Mouse (Mus musculus): ENCODE measurements around the gene Emilin3. TPM values are rescaled to one million over a fixed set of nuclear protein-coding genes. Genes with fewer than 3 reads are reported as not detected.

Gene Emilin3
- polyA plus RNA-seq, 1 experiment from 2014 or later, result 1.2 TPM

DNA sequence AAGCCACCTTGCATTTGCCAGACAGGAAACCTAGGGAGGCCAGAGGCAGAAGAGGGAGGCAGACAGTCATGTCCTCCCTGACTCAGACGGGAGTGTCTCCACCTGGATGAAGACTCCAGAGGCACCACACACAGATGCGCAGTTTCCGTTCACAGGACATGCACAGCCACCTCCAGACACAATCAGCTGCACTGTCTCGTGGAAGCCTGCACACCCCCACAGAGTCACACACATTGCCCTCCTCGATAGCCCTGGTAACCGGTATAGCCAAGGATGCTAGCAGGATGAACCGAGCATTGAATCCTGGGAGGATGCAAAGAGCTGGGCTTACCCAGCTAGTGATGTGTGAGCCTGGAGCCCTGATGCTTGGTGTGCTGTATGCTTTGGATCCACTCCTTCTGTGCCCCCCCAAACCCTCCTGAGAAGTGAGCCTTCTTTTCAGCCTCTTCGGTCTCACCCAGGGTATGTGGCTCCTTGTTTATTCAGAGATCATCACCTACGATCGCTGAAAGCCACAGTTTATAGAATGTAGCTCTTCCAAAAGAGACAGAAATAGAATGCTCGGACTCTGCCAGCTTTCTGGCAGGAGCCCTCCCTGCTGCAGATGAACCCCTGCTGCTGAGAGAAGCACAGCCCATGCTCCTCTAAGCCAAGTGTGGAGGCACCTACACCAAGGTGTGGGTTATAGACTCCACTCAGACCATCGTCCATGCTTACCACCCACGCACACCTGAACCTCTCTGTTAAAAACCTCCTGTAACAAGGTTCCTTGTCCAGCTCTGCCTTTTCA, 3.9 kb upstream of the Emilin3 start:
- H3K27me3 ChIP-seq (ENCODE audit: control insufficient read depth, insufficient read depth, low read length), result peaks cover 36% of the 10 kb centered on the region
- no peaks in the 10 kb centered on the region for H3K9me3 ChIP-seq (ENCODE audit: control insufficient read depth, low read length)
- ATAC-seq (ENCODE audit: insufficient number of reproducible peaks, insufficient read depth, low FRiP score, low read depth), result no peak
- H3K4me2 ChIP-seq (ENCODE audit: low read length), result no peak overlapping the region; the same call in 1 of the 2 replicates
- no peak overlapping the region for H3K27ac ChIP-seq (replicated peaks in 1 of 2; ENCODE audit: control insufficient read depth in 1 of 2, insufficient read depth in 1 of 2, low read depth in 2 of 2, low read length in 2 of 2)
- no peaks in the 10 kb centered on the region for H3K36me3 ChIP-seq (ENCODE audit: control insufficient read depth, insufficient read depth, low read length)
- H3K4me3 ChIP-seq (ENCODE audit: control insufficient read depth in 1 of 2, insufficient read depth in 1 of 2, low read depth in 1 of 2, low read length in 2 of 2), result no peak overlapping the region
- no peak overlapping the region for H3K9ac ChIP-seq (ENCODE audit: low read length)
- WGBS, result 61% methylated on average over 13 of the region's 13 CpGs
- H3K4me1 ChIP-seq (ENCODE audit: control insufficient read depth in 2 of 2, insufficient read depth in 2 of 2, low read length in 2 of 2), result peaks cover 10 to 20% of the 10 kb centered on the region in 2 experiments

DNA sequence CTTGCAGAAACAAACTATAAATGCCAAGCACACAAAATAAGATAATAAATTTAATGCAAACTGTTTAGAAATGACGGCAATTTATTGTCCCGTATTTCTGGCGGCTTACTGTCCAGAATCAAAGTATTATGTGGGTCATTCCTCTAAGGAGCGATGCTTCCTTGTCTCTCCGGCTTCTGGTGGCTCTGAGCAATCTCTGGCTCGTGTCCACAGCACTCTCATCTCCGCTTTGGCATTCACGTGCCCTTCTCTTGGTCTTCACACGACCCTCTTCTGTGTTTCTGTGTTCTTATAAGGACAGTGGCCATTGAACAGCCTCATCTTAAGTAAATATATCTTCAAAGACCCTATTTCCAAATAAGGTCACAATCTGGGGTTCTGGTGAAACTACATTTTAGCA, 2.5 kb upstream of the Emilin3 start:
- H3K27me3 ChIP-seq (ENCODE audit: control insufficient read depth, insufficient read depth, low read length), result peaks cover 50% of the 10 kb centered on the region
- ATAC-seq (ENCODE audit: insufficient number of reproducible peaks, insufficient read depth, low FRiP score, low read depth), result no peak
- no peak overlapping the region for H3K4me3 ChIP-seq (ENCODE audit: control insufficient read depth in 1 of 2, insufficient read depth in 1 of 2, low read depth in 1 of 2, low read length in 2 of 2)
- H3K9ac ChIP-seq (ENCODE audit: low read length), result no peak overlapping the region
- no peak overlapping the region for H3K4me2 ChIP-seq (ENCODE audit: low read length)
- no peaks in the 10 kb centered on the region for H3K36me3 ChIP-seq (ENCODE audit: control insufficient read depth, insufficient read depth, low read length)
- WGBS, result 74% methylated on average over 9 of the region's 9 CpGs
- no peak overlapping the region for H3K27ac ChIP-seq (replicated peaks in 1 of 2; ENCODE audit: control insufficient read depth in 1 of 2, insufficient read depth in 1 of 2, low read depth in 2 of 2, low read length in 2 of 2)
- H3K4me1 ChIP-seq (ENCODE audit: control insufficient read depth in 2 of 2, insufficient read depth in 2 of 2, low read length in 2 of 2), result peaks cover 10 to 20% of the 10 kb centered on the region in 2 experiments
- H3K9me3 ChIP-seq (ENCODE audit: control insufficient read depth, low read length), result no peaks in the 10 kb centered on the region

DNA sequence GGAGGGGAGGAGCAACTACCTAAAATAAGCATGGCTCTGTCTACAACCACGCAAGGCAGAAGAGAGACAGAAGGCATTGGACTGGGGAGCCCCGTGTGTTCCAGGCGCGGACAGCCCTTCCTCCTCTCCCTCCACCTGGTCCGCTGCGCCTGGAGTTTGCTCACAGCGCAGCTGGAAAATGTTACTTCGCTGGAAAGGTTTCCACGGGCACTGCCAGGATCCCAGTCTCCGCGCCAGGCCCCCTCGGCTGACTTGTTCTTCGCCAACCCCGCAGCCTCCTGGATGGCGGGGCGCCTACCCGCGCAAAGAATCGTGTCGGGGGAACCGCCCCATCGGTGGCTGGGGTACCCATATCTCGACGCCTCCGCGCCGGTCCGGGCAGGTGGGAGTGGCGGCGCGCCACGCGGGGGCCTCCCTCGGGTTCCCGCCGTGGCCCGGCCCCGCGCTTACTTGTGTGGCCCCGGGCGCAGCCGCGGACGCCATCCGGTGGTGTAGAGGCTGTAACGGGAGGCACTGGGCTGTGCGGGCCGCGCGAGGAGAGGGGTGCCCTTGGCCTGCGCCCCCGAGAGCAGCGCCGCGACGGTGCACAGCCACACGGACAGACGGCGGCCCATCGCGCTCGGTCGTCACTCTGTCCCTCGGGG, 448 bp downstream of the Emilin3 start:
- Histone ChIP-seq H3K4me3 (ENCODE audit: control insufficient read depth in 1 of 2, insufficient read depth in 1 of 2, low read depth in 1 of 2, low read length in 2 of 2) (peak overlapping the region; percentile 54 to 55), H3K27me3 (ENCODE audit: control insufficient read depth, insufficient read depth, low read length) (peaks cover 68% of the 10 kb centered on the region), H3K9me3 (ENCODE audit: control insufficient read depth, low read length) (no peaks in the 10 kb centered on the region), H3K4me2 (ENCODE audit: low read length) (peak overlapping the region; percentile 96), H3K4me1 (ENCODE audit: control insufficient read depth in 2 of 2, insufficient read depth in 2 of 2, low read length in 2 of 2) (peaks cover 10 to 25% of the 10 kb centered on the region in 2 experiments), H3K27ac (replicated peaks in 1 of 2; ENCODE audit: control insufficient read depth in 1 of 2, insufficient read depth in 1 of 2, low read depth in 2 of 2, low read length in 2 of 2) (no peak overlapping the region), H3K36me3 (ENCODE audit: control insufficient read depth, insufficient read depth, low read length) (no peaks in the 10 kb centered on the region), H3K9ac (ENCODE audit: low read length) (peak overlapping the region; percentile 67)
- ATAC-seq (ENCODE audit: insufficient number of reproducible peaks, insufficient read depth, low FRiP score, low read depth), result 0 out of 2 replicates have a peak, but pooled peaks have one; percentile 5
- 1% methylated on average over 49 of the region's 64 CpGs for WGBS

DNA sequence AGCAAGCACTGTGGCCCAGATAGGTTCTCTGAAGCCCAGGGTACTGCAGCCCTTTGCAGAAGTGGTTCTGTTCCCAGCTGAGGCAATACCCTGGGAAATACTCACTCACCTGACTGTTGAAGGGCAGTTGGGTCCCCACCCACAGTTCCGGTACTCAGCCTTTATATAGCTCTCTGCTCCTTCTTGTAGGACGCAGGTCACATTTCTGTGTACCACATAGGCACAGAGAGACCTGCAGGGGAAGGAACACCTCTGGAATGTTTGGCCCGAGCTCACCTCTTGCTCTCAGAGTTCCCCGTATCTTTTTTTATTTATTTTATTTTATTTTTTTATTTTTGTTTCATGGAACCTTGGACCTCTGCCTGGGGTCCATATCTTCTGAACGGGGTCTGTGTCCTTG, 1.5 kb downstream of the Emilin3 start:
- H3K9me3 ChIP-seq (ENCODE audit: control insufficient read depth, low read length), result no peaks in the 10 kb centered on the region
- no peak overlapping the region for H3K9ac ChIP-seq (ENCODE audit: low read length)
- H3K4me3 ChIP-seq (ENCODE audit: control insufficient read depth in 1 of 2, insufficient read depth in 1 of 2, low read depth in 1 of 2, low read length in 2 of 2), result no peak overlapping the region
- no peak overlapping the region for H3K27ac ChIP-seq (replicated peaks in 1 of 2; ENCODE audit: control insufficient read depth in 1 of 2, insufficient read depth in 1 of 2, low read depth in 2 of 2, low read length in 2 of 2)
- H3K36me3 ChIP-seq (ENCODE audit: control insufficient read depth, insufficient read depth, low read length), result no peaks in the 10 kb centered on the region
- H3K27me3 ChIP-seq (ENCODE audit: control insufficient read depth, insufficient read depth, low read length), result peaks cover 68% of the 10 kb centered on the region
- peaks cover 3 to 21% of the 10 kb centered on the region in 2 experiments for H3K4me1 ChIP-seq (ENCODE audit: control insufficient read depth in 2 of 2, insufficient read depth in 2 of 2, low read length in 2 of 2)
- H3K4me2 ChIP-seq (ENCODE audit: low read length), result no peak overlapping the region
- no peak for ATAC-seq (ENCODE audit: insufficient number of reproducible peaks, insufficient read depth, low FRiP score, low read depth)
- 89% methylated on average over 5 of the region's 5 CpGs for WGBS

DNA sequence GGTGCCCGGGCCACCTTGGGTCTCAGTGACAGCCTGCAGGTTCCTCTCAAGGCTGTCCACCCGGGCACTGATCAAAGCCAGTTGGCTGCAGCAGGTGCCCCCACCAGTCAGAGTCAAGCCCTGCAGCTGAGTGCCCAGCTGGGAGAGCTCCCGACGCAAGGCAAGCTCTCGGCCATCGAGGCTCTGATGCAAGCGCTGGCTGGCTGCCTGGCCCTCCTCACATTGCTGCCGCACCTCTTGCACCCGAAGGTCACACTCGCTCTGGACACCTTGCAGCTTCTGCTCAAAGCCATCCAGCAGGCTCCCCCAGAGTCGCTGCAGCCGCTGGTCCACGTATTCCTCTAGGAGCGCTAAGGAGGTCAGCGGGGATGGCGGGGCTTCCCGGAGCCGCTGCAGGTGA, 3.5 kb downstream of the Emilin3 start:
- WGBS, result 45% methylated on average over 18 of the region's 18 CpGs
- Histone ChIP-seq H3K27me3 (ENCODE audit: control insufficient read depth, insufficient read depth, low read length) (peaks cover 55% of the 10 kb centered on the region), H3K4me3 (ENCODE audit: control insufficient read depth in 1 of 2, insufficient read depth in 1 of 2, low read depth in 1 of 2, low read length in 2 of 2) (no peak overlapping the region), H3K4me2 (ENCODE audit: low read length) (no peak overlapping the region), H3K9me3 (ENCODE audit: control insufficient read depth, low read length) (no peaks in the 10 kb centered on the region), H3K27ac (replicated peaks in 1 of 2; ENCODE audit: control insufficient read depth in 1 of 2, insufficient read depth in 1 of 2, low read depth in 2 of 2, low read length in 2 of 2) (no peak overlapping the region), H3K4me1 (ENCODE audit: control insufficient read depth in 2 of 2, insufficient read depth in 2 of 2, low read length in 2 of 2) (peaks cover 3 to 16% of the 10 kb centered on the region in 2 experiments; a peak in 3 of 4 replicates), H3K36me3 (ENCODE audit: control insufficient read depth, insufficient read depth, low read length) (no peaks in the 10 kb centered on the region), H3K9ac (ENCODE audit: low read length) (no peak overlapping the region)
- ATAC-seq (ENCODE audit: insufficient number of reproducible peaks, insufficient read depth, low FRiP score, low read depth), result no peak

DNA sequence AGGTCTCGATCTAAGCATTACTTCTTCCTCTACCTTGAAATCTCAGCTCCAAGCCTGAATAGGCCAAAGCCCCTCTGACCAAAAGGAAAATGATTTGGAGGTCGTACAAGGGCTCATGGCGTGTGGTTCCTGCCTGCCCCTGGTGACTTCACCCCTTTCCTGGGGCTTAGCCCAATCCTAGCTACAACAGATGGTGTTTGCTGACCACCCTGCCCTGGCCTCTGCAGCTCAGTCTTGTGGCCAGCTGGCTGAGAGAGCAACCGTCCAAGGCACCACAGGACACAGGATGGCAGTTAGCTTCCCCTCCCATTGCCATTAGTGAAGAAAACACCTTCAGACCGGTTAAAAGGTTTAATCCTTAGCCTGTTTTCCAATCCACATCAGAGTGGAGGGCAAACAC, 6.0 kb downstream of the Emilin3 start:
- no peaks in the 10 kb centered on the region for H3K9me3 ChIP-seq (ENCODE audit: control insufficient read depth, low read length)
- no peak overlapping the region for H3K9ac ChIP-seq (ENCODE audit: low read length)
- WGBS, result 72% methylated on average over 5 of the region's 5 CpGs

DNA sequence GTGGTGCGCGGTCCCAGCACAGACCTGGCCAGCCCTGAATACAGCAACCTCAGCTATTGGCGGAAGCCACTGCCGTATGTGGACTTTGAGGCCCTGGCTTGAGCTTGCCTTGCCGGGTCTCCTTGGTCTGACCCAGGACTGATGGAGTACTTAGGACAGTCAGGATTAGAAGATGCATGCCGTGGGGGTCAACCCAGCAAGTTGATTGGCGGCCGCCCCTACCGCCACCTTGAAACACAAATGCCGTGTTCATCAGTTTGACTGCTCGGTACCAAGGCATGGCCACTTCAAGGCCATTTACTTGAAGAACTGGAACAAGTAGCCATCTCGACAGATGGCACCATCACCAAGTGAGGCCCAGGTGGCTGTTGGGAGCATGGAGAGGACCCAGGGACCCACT, 6.8 kb downstream of the Emilin3 start:
- H3K4me1 ChIP-seq (ENCODE audit: control insufficient read depth in 2 of 2, insufficient read depth in 2 of 2, low read length in 2 of 2), result peaks cover 5 to 6% of the 10 kb centered on the region in 2 experiments; a peak in 3 of 4 replicates
- H3K9ac ChIP-seq (ENCODE audit: low read length), result no peak overlapping the region
- peaks cover 25% of the 10 kb centered on the region for H3K27me3 ChIP-seq (ENCODE audit: control insufficient read depth, insufficient read depth, low read length)
- ATAC-seq (ENCODE audit: insufficient number of reproducible peaks, insufficient read depth, low FRiP score, low read depth), result no peak
- H3K9me3 ChIP-seq (ENCODE audit: control insufficient read depth, low read length), result no peaks in the 10 kb centered on the region
- H3K4me2 ChIP-seq (ENCODE audit: low read length), result no peak overlapping the region
- WGBS, result 92% methylated on average over 12 of the region's 12 CpGs
- no peak overlapping the region for H3K4me3 ChIP-seq (ENCODE audit: control insufficient read depth in 1 of 2, insufficient read depth in 1 of 2, low read depth in 1 of 2, low read length in 2 of 2)
- no peaks in the 10 kb centered on the region for H3K36me3 ChIP-seq (ENCODE audit: control insufficient read depth, insufficient read depth, low read length)
- H3K27ac ChIP-seq (replicated peaks in 1 of 2; ENCODE audit: control insufficient read depth in 1 of 2, insufficient read depth in 1 of 2, low read depth in 2 of 2, low read length in 2 of 2), result no peak overlapping the region

More for the DNA sequence above, 6.0 kb downstream of the Emilin3 start:
- Histone ChIP-seq H3K36me3 (ENCODE audit: control insufficient read depth, insufficient read depth, low read length) (no peaks in the 10 kb centered on the region), H3K27me3 (ENCODE audit: control insufficient read depth, insufficient read depth, low read length) (peaks cover 33% of the 10 kb centered on the region), H3K27ac (replicated peaks in 1 of 2; ENCODE audit: control insufficient read depth in 1 of 2, insufficient read depth in 1 of 2, low read depth in 2 of 2, low read length in 2 of 2) (no peak overlapping the region), H3K4me3 (ENCODE audit: control insufficient read depth in 1 of 2, insufficient read depth in 1 of 2, low read depth in 1 of 2, low read length in 2 of 2) (no peak overlapping the region), H3K4me1 (ENCODE audit: control insufficient read depth in 2 of 2, insufficient read depth in 2 of 2, low read length in 2 of 2) (peaks cover 5 to 6% of the 10 kb centered on the region in 2 experiments; a peak in 3 of 4 replicates), H3K4me2 (ENCODE audit: low read length) (no peak overlapping the region)
- ATAC-seq (ENCODE audit: insufficient number of reproducible peaks, insufficient read depth, low FRiP score, low read depth), result no peak

Data from heart, embryonic 14.5 days (tissue).